In the genomic region with DNA sequence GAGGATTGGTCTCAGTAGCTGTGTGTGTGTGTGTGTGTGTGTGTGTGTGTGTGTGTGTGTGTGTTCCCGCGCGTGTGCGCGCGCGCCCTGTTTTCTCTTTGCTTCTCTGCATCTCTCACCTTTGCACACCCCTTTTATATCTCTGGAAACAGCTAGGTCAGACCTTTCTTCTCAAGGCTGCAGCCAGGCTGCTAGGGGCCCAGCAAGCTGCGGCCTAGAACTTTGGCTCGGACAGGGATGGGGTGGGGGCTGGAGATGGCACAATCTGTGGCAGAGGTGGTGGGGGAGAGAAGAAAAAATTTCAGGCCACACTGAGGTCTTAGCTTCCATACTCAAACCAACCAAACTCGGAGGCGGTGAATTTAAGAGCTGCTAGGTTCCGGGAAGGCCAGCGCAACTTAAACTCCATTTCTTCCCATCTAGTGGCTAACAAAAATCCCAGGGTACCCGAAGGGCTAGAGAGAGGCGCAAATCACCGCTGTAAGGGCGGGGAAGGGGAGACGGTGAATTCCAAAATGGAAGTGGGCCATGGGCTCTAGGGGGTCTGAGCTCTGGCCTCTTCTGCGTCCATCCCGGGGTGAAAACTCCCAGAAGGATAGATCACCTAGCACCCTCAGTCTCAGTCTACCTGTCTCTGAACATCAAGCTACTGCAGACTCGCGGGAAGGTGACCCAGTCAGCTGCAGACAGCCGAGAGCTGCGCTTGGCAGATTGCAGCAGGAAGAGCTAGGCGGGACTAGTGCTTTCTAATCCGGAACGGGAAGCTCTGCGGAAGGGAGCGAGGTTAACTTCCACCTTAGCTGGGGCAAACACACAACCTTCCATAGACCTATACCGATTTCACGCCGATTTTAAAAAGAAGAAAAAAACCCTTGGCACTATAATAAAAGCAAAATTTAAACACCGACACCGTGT, we compare ENCODE assay signal across 8 mouse cellular contexts. TPM values are rescaled to one million over a fixed set of nuclear protein-coding genes. Genes with fewer than 3 reads are reported as not detected.
A peak's percentile ranks its signal among the peaks of the same experiment; 100 is the strongest.
DNase-seq lines count a peak whose midpoint lies in the region; ATAC-seq and TF ChIP-seq lines count a peak whose summit lies in the region.

No protein-coding gene starts in this region.

- H3K27ac ChIP-seq in brown adipose tissue, adult 24 weeks (replicated peaks; ENCODE audit: low read depth, low read length), result no peak overlapping the region
- peak overlapping the region; percentile 90 for H3K27ac ChIP-seq in forebrain, embryonic 13.5 days
- H3K27ac ChIP-seq in liver, adult 2 months (replicated peaks; ENCODE audit: insufficient read depth, low read depth, low read length), result no peak overlapping the region
- H3K27ac ChIP-seq in neural tube, embryonic 13.5 days (replicated peaks), result peak overlapping the region; percentile 97

- no peaks in the 10 kb centered on the region for H3K9me3 ChIP-seq in forebrain, embryonic 13.5 days (replicated peaks)
- no peaks in the 10 kb centered on the region for H3K9me3 ChIP-seq in neural tube, embryonic 13.5 days

- no peaks in the 10 kb centered on the region for H3K36me3 ChIP-seq in forebrain, embryonic 13.5 days (ENCODE audit: poor library complexity, severe bottlenecking)
- H3K36me3 ChIP-seq in liver, adult 2 months (ENCODE audit: control insufficient read depth, insufficient read depth, low read length), result peaks cover 8% of the 10 kb centered on the region
- H3K36me3 ChIP-seq in neural tube, embryonic 13.5 days, result no peaks in the 10 kb centered on the region

- peak overlapping the region; percentile 76 for H3K9ac ChIP-seq in forebrain, embryonic 13.5 days
- peak overlapping the region; percentile 55 for H3K9ac ChIP-seq in liver, adult 2 months (ENCODE audit: low read depth, low read length)
- peak overlapping the region; percentile 87 for H3K9ac ChIP-seq in neural tube, embryonic 13.5 days

- peaks cover 68% of the 10 kb centered on the region for H3K27me3 ChIP-seq in forebrain, embryonic 13.5 days
- no peaks in the 10 kb centered on the region for H3K27me3 ChIP-seq in liver, adult 2 months (ENCODE audit: control insufficient read depth, insufficient read depth, low read length)
- peaks cover 80% of the 10 kb centered on the region for H3K27me3 ChIP-seq in neural tube, embryonic 13.5 days

- no peak for TF ChIP-seq POLR2A in liver, adult 2 months (IDR thresholded peaks at IDR 0.05; ENCODE audit: extremely low read depth, insufficient read depth, low read length)

- peak; percentile 55 to 57 for DNase-seq in heart, adult 18-20 months
- no peak for DNase-seq in heart, adult 8-10 months (ENCODE audit: low spot score)
- DNase-seq in liver, adult 2 months (ENCODE audit: extremely low read depth, low read depth, low spot score), result peak; percentile 61

- no peak for TF ChIP-seq CTCF in liver, adult 2 months (IDR thresholded peaks at IDR 0.05; ENCODE audit: low read depth, low read length)

- 1% methylated on average over 34 of the region's 34 CpGs for WGBS in forebrain, embryonic 13.5 days
- WGBS in liver, adult 2 months, result 6% methylated on average over 34 of the region's 34 CpGs
- WGBS in neural tube, embryonic 13.5 days, result 2% methylated on average over 34 of the region's 34 CpGs

- H3K4me2 ChIP-seq in forebrain, embryonic 13.5 days, result peak overlapping the region; percentile 72
- H3K4me2 ChIP-seq in neural tube, embryonic 13.5 days, result peak overlapping the region; percentile 72

- peak overlapping the region; percentile 45 for H3K4me3 ChIP-seq in brown adipose tissue, adult 24 weeks (ENCODE audit: insufficient read depth, low read depth, low read length)
- peak overlapping the region; percentile 52 for H3K4me3 ChIP-seq in forebrain, embryonic 13.5 days
- peak overlapping the region; percentile 45 for H3K4me3 ChIP-seq in liver, adult 2 months (ENCODE audit: insufficient read depth, low read depth, low read length)
- peak overlapping the region; percentile 54 for H3K4me3 ChIP-seq in neural tube, embryonic 13.5 days

- H3K4me1 ChIP-seq in brown adipose tissue, adult 24 weeks (ENCODE audit: control insufficient read depth, insufficient read depth, insufficient read length, low read length), result 0 out of 2 replicates have a peak, but pooled peaks cover 2% of the 10 kb centered on the region
- peaks cover 33% of the 10 kb centered on the region for H3K4me1 ChIP-seq in forebrain, embryonic 13.5 days
- H3K4me1 ChIP-seq in liver, adult 2 months (ENCODE audit: control insufficient read depth, insufficient read depth, low read length), result peaks cover 5% of the 10 kb centered on the region
- peaks cover 45% of the 10 kb centered on the region for H3K4me1 ChIP-seq in neural tube, embryonic 13.5 days (replicated peaks)

- H3K79me2 ChIP-seq in liver, adult 2 months (ENCODE audit: control insufficient read depth, insufficient read depth, low read length), result peaks cover 10% of the 10 kb centered on the region

- no peak for ATAC-seq in forebrain, embryonic 13.5 days
- peak; percentile 49 for ATAC-seq in inflammation-experienced regulatory T-cells, adult 6 months
- ATAC-seq in neural tube, embryonic 13.5 days (ENCODE audit: low read depth), result no peak
- no peak for ATAC-seq in monocyte, adult 5-6 weeks (replicated peaks; ENCODE audit: insufficient number of reproducible peaks, low FRiP score, low TSS enrichment, poor library complexity, severe bottlenecking)

RNA-seq across cellular contexts. Expression of a gene that starts 3.7 kb away (rescaled TPM):
- total RNA-seq in heart, adult 18-20 months (2021), result 1 to 10 TPM; 4.4 to 5.6 TPM
- total RNA-seq in heart, adult 8-10 months (2022), result 1 to 10 TPM; 3.6 to 5.1 (median 4.2) TPM
- 7.0 and 7.5 TPM in 2 replicates for polyA plus RNA-seq in brown adipose tissue, adult 24 weeks (2012; ENCODE audit: insufficient read depth, insufficient read length, missing spikeins)
- polyA plus RNA-seq in forebrain, embryonic 13.5 days (2015; fragmentation: Nextera tagmentation; extraction: Ambion mirVana), result 48.9 and 49.9 TPM in 2 replicates
- 10 to 100 TPM; 36.9 to 46.4 (median 42.7) TPM for polyA plus RNA-seq in inflammation-experienced regulatory T-cells, adult 6 months (2017; shearing (Covaris generic))
- 219 and 292 TPM in 2 replicates for total RNA-seq in liver, adult 2 months (2014; rRNA removed)
- polyA plus RNA-seq in liver, adult 2 months (2012; rRNA removed), result 213 and 233 TPM in 2 replicates
- 74.3 and 74.7 TPM in 2 replicates for polyA plus RNA-seq in neural tube, embryonic 13.5 days (2015; fragmentation: Nextera tagmentation; extraction: Ambion mirVana)
- 1.8 TPM in 1 of 3 replicates, not detected in the others for total RNA-seq in monocyte, adult 5-6 weeks (2017)

Comparison
In these comparisons a context has a peak if more than half of its experiments do, and no peak if none do; other contexts are left out.
1. H3K27ac ChIP-seq: peak in forebrain, embryonic 13.5 days (single experiment) and neural tube, embryonic 13.5 days (single experiment); none in brown adipose tissue, adult 24 weeks (single experiment) and liver, adult 2 months (single experiment).
2. Peak in every context shown above with its lines, with median percentiles within 50 percentile points of each other: H3K4me3 ChIP-seq and H3K9ac ChIP-seq.